Mouse (Mus musculus): ENCODE results near the gene Nfatc2. TPM values are rescaled to one million over a fixed set of nuclear protein-coding genes. Genes with fewer than 3 reads are reported as not detected.

Gene Nfatc2
- total and polyA plus RNA-seq, 2 experiments from 2014 or later, result 6.4 to 7.3 TPM

DNA sequence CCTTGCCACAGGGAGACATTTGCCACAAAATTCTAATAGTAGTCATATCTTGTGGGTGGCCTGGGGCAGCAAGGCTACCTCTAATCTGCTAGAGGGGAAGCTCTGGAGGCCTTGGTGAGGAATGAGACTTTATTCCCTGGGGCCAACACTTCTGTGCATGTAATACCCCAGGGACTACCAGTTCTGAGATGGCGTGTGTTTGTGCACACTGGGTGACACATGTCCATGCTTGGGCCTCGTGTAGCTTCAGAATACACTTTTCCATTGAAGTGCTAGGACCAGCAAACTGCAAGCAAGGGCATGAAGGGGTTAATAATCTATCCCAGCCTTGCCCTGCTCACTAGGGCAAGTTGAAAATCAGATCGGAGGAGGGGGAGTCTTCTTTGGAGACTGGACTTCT lies 58.4 kb downstream of the Nfatc2 start:
- Histone ChIP-seq H3K27ac (ENCODE audit: low read depth, low read length) (no peak overlapping the region), H3K4me2 (ENCODE audit: low read depth, low read length, poor library complexity, severe bottlenecking) (no peak overlapping the region), H3K36me3 (ENCODE audit: insufficient read depth, low read length) (no peaks in the 10 kb centered on the region), H3K4me1 (ENCODE audit: insufficient read depth, low read length) (0 out of 2 replicates have a peak, but pooled peaks cover 3% of the 10 kb centered on the region), H3K27me3 (ENCODE audit: insufficient read depth, low read length) (no peaks in the 10 kb centered on the region), H3K9me3 (ENCODE audit: low read length) (no peaks in the 10 kb centered on the region), H3K9ac (replicated peaks; ENCODE audit: low read length, poor library complexity, severe bottlenecking) (no peak overlapping the region), H3K4me3 (ENCODE audit: low read depth, low read length) (no peak overlapping the region)
- no peak for TF ChIP-seq CTCF (IDR thresholded peaks at IDR 0.05)
- ATAC-seq (ENCODE audit: low FRiP score), result no peak
- DNase-seq (ENCODE audit: low spot score), result no peak
- 61% methylated on average over 3 of the region's 3 CpGs for WGBS

DNA sequence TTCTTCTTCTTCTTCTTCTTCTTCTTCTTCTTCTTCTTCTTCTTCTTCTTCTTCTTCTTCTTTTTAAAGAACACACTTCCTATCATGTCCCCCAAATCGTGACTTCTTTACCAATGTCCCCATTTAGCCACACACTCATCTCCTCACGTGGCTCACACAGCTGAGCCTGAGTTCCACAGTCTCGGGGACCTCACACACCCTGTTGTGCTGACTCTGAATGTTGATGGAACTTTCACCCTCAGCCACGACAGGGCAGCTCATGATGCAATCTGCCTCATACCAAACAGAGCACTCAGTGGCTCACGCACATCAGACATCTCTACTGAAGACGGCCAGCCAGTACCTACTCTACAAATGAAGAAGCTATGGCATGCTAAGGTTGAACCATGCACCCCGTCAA lies 60.2 kb downstream of the Nfatc2 start:
- no peak for TF ChIP-seq CTCF (IDR thresholded peaks at IDR 0.05)
- 85% methylated on average over 7 of the region's 7 CpGs for WGBS
- Histone ChIP-seq H3K4me1 (ENCODE audit: insufficient read depth, low read length) (0 out of 2 replicates have a peak, but pooled peaks cover 3% of the 10 kb centered on the region), H3K27me3 (ENCODE audit: insufficient read depth, low read length) (no peaks in the 10 kb centered on the region), H3K9me3 (ENCODE audit: low read length) (no peaks in the 10 kb centered on the region), H3K9ac (replicated peaks; ENCODE audit: low read length, poor library complexity, severe bottlenecking) (no peak overlapping the region), H3K36me3 (ENCODE audit: insufficient read depth, low read length) (no peaks in the 10 kb centered on the region), H3K27ac (ENCODE audit: low read depth, low read length) (no peak overlapping the region), H3K4me2 (ENCODE audit: low read depth, low read length, poor library complexity, severe bottlenecking) (no peak overlapping the region), H3K4me3 (ENCODE audit: low read depth, low read length) (no peak overlapping the region)
- DNase-seq (ENCODE audit: low spot score) (no peak), ATAC-seq (ENCODE audit: low FRiP score) (no peak)

DNA sequence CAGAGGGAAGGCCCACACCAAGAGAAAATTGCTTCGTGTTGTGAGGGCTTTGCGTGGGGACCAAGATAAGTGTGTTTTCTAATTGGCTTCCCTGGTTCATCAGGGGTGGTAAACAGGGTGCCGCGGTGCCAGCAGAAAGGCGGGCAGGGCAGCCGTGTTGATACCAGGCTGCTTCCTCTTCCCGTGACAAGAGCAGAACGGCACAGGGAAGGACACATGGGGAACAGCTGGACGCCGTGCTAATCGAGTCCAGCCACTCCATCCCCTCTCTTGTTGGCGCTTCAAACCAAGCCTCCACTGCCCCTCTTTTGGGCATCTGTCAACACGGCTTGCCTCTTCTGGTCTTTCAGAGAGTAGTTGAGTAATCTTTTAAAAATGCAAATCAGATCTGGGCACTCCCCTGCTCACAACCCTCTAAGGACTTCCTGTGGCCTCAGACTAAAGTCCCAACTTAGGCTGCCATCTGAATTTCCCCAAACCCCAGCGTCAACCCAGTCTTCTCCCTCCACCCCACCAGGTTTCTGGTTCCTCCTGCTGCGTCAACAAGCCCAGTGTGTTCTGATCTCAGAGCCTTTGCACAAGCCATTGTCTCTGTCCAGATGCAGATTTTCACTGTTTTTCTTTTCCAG lies 61.7 kb downstream of the Nfatc2 start:
- WGBS, result 74% methylated on average over 15 of the region's 15 CpGs
- no peak for TF ChIP-seq CTCF (IDR thresholded peaks at IDR 0.05)
- no peaks in the 10 kb centered on the region for H3K9me3 ChIP-seq (ENCODE audit: low read length)
- DNase-seq (ENCODE audit: low spot score), result no peak
- no peaks in the 10 kb centered on the region for H3K36me3 ChIP-seq (ENCODE audit: insufficient read depth, low read length)
- ATAC-seq (ENCODE audit: low FRiP score), result no peak
- H3K4me2 ChIP-seq (ENCODE audit: low read depth, low read length, poor library complexity, severe bottlenecking), result no peak overlapping the region
- no peak overlapping the region for H3K9ac ChIP-seq (replicated peaks; ENCODE audit: low read length, poor library complexity, severe bottlenecking)
- H3K4me1 ChIP-seq (ENCODE audit: insufficient read depth, low read length), result 0 out of 2 replicates have a peak, but pooled peaks cover 3% of the 10 kb centered on the region
- H3K27me3 ChIP-seq (ENCODE audit: insufficient read depth, low read length), result no peaks in the 10 kb centered on the region
- H3K4me3 ChIP-seq (ENCODE audit: low read depth, low read length), result no peak overlapping the region
- no peak overlapping the region for H3K27ac ChIP-seq (ENCODE audit: low read depth, low read length)

GRCm38 (mm10) chr2:168539026-168539425 lies 62.4 kb downstream of the Nfatc2 start:
- Histone ChIP-seq H3K27ac (ENCODE audit: low read depth, low read length) (no peak overlapping the region), H3K36me3 (ENCODE audit: insufficient read depth, low read length) (no peaks in the 10 kb centered on the region), H3K4me2 (ENCODE audit: low read depth, low read length, poor library complexity, severe bottlenecking) (no peak overlapping the region), H3K9me3 (ENCODE audit: low read length) (no peaks in the 10 kb centered on the region), H3K4me3 (ENCODE audit: low read depth, low read length) (no peak overlapping the region), H3K27me3 (ENCODE audit: insufficient read depth, low read length) (no peaks in the 10 kb centered on the region), H3K4me1 (ENCODE audit: insufficient read depth, low read length) (0 out of 2 replicates have a peak, but pooled peaks cover 2% of the 10 kb centered on the region), H3K9ac (replicated peaks; ENCODE audit: low read length, poor library complexity, severe bottlenecking) (no peak overlapping the region)
- no peak for DNase-seq (ENCODE audit: low spot score)
- TF ChIP-seq CTCF (IDR thresholded peaks at IDR 0.05), result no peak
- ATAC-seq (ENCODE audit: low FRiP score), result no peak
- WGBS, result 95% methylated on average over 6 of the region's 6 CpGs

- Histone ChIP-seq H3K9me3 (ENCODE audit: low read length) (no peaks in the 10 kb centered on the region), H3K9ac (replicated peaks; ENCODE audit: low read length, poor library complexity, severe bottlenecking) (no peak overlapping the region), H3K27me3 (ENCODE audit: insufficient read depth, low read length) (no peaks in the 10 kb centered on the region), H3K4me2 (ENCODE audit: low read depth, low read length, poor library complexity, severe bottlenecking) (no peak overlapping the region), H3K4me3 (ENCODE audit: low read depth, low read length) (no peak overlapping the region), H3K27ac (ENCODE audit: low read depth, low read length) (no peak overlapping the region), H3K4me1 (ENCODE audit: insufficient read depth, low read length) (no peaks in the 10 kb centered on the region), H3K36me3 (ENCODE audit: insufficient read depth, low read length) (no peaks in the 10 kb centered on the region)
- no peak for TF ChIP-seq CTCF (IDR thresholded peaks at IDR 0.05)
- DNase-seq (ENCODE audit: low spot score) (no peak), ATAC-seq (ENCODE audit: low FRiP score) (no peak)
- WGBS, result 73% methylated on average over 15 of the region's 15 CpGs
These were observed 69.2 kb downstream of the Nfatc2 start for GRCm38 (mm10) chr2:168532061-168532833.

DNA sequence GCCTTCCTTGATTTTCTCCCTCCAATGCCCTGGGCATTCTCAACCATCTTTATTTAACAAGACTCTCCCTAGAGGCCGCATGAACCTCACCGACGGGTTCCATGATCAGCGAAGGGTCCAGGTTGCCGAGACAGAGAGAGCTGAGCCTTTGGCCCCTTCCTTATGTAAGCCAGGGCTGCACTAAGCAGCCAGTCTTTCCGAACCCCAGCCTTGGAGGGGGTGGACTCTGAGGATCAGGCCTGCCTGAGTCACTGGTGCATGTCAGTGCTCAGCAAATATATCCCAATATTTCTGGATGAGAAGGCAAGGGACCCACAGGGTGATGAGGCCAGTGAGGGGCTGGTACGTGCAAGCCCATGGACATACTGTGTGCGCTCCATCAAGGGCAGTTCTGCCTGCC lies 72.9 kb downstream of the Nfatc2 start:
- Histone ChIP-seq H3K4me3 (ENCODE audit: low read depth, low read length) (no peak overlapping the region), H3K9ac (replicated peaks; ENCODE audit: low read length, poor library complexity, severe bottlenecking) (no peak overlapping the region), H3K9me3 (ENCODE audit: low read length) (no peaks in the 10 kb centered on the region), H3K4me2 (ENCODE audit: low read depth, low read length, poor library complexity, severe bottlenecking) (no peak overlapping the region), H3K36me3 (ENCODE audit: insufficient read depth, low read length) (no peaks in the 10 kb centered on the region), H3K4me1 (ENCODE audit: insufficient read depth, low read length) (peaks cover 3% of the 10 kb centered on the region), H3K27ac (ENCODE audit: low read depth, low read length) (no peak overlapping the region), H3K27me3 (ENCODE audit: insufficient read depth, low read length) (no peaks in the 10 kb centered on the region)
- 75% methylated on average over 8 of the region's 8 CpGs for WGBS
- TF ChIP-seq CTCF (IDR thresholded peaks at IDR 0.05), result no peak
- ATAC-seq (ENCODE audit: low FRiP score) (no peak), DNase-seq (ENCODE audit: low spot score) (no peak)
